Mouse (Mus musculus) limb, embryonic 14.5 days (tissue): ENCODE measurements at regions not wholly inside any gene's neighbourhood (a gene's known extent, or its start where the extent isn't known, plus 50 kb on each side); places are given as distances from the start of the nearest gene placed in this dataset.

Experiments
- ATAC-seq: fragments of 200-750 bp; cut with Nextera tagmentation; 2 replicates; pipeline ENCODE4 v1.8.0; 2017; ENCODE audit warnings: low read depth, moderate number of reproducible peaks, moderate TSS enrichment; ENCODE audit not compliant: low FRiP score
- DNase-seq: peaks from one replicate; pipeline ENCODE4 v3.0.0-alpha.2; 2015; ENCODE audit warnings: low spot score
- H3K27ac ChIP-seq: fragments of 300-500 bp; sonication (generic); replicated peaks from 2 replicates; pipeline ENCODE4 v1.5.1; 2014; ENCODE audit warnings: low read depth, mild to moderate bottlenecking, low read length, moderate library complexity, mixed read lengths
- H3K27me3 ChIP-seq: fragments of 300-500 bp; sonication (generic); 2 replicates; pipeline ENCODE4 v1.6.1; 2014; ENCODE audit warnings: low read length, mixed read lengths; ENCODE audit not compliant: control insufficient read depth, insufficient read depth
- H3K36me3 ChIP-seq: fragments of 300-500 bp; sonication (generic); 2 replicates; pipeline ENCODE4 v1.6.1; 2014; ENCODE audit warnings: mild to moderate bottlenecking, low read length, moderate library complexity, mixed read lengths; ENCODE audit not compliant: control insufficient read depth, insufficient read depth
- H3K4me1 ChIP-seq: fragments of 300-500 bp; sonication (generic); 2 replicates; pipeline ENCODE4 v1.6.1; 2014; ENCODE audit warnings: antibody characterized with exemption, low read length, mixed read lengths; ENCODE audit not compliant: control insufficient read depth, insufficient read depth
- H3K4me2 ChIP-seq: fragments of 300-500 bp; sonication (generic); replicated peaks from 2 replicates; pipeline ENCODE4 v1.6.1; 2014; ENCODE audit warnings: low read depth, mild to moderate bottlenecking, low read length, moderate library complexity; ENCODE audit not compliant: severe bottlenecking
- H3K4me3 ChIP-seq: fragments of 300-500 bp; sonication (generic); replicated peaks from 2 replicates; pipeline ENCODE4 v1.5.1; 2014; ENCODE audit warnings: low read length
- H3K9ac ChIP-seq: fragments of 300-500 bp; sonication (generic); 2 replicates; pipeline ENCODE4 v1.6.1; 2014; ENCODE audit warnings: mild to moderate bottlenecking, low read depth, low read length, moderate library complexity; ENCODE audit not compliant: severe bottlenecking
- H3K9me3 ChIP-seq: fragments of 300-500 bp; sonication (generic); 2 replicates; pipeline ENCODE4 v1.6.1; 2016; ENCODE audit warnings: low read length; ENCODE audit not compliant: control insufficient read depth
- POLR2A ChIP-seq: fragments of 200-500 bp; IDR thresholded peaks from 2 replicates; pipeline ENCODE4 v1.8.0; 2012; ENCODE audit warnings: inconsistent platforms, mild to moderate bottlenecking, moderate library complexity, borderline replicate concordance; ENCODE audit not compliant: insufficient read depth, insufficient read length; ENCODE audit errors: extremely low read depth
- WGBS: fragments of 180-500 bp; shearing (Covaris S2); extraction: QIAGEN DNeasy Blood & Tissue Kit; methylation state at CpG from one replicate; pipeline ENCODE4 v1.1.7; 2014; 5-methylcytosine and 5-hydroxymethylcytosine counted together

GRCm38 (mm10) chr8:36376579-36377350, 611.2 kb downstream of the Gm19410 start:
- 70% methylated on average over 5 of the region's 5 CpGs for WGBS
- TF ChIP-seq POLR2A, result no peak
- H3K4me1 ChIP-seq, result no peaks in the 10 kb centered on the region
- no peaks in the 10 kb centered on the region for H3K27me3 ChIP-seq
- no peak overlapping the region for H3K4me3 ChIP-seq
- no peak for DNase-seq
- H3K4me2 ChIP-seq, result no peak overlapping the region
- ATAC-seq, result no peak
- no peaks in the 10 kb centered on the region for H3K9me3 ChIP-seq
- no peaks in the 10 kb centered on the region for H3K36me3 ChIP-seq
- H3K9ac ChIP-seq, result no peak overlapping the region
- H3K27ac ChIP-seq, result no peak overlapping the region

- no peak for ATAC-seq
- no peak for DNase-seq
Measured at GRCm38 (mm10) chr8:36394487-36394886, 598.9 kb upstream of the AI429214 start.

GRCm38 (mm10) chr8:36396493-36396892, 596.9 kb upstream of the AI429214 start:
- no peaks in the 10 kb centered on the region for H3K9me3 ChIP-seq
- no peaks in the 10 kb centered on the region for H3K4me1 ChIP-seq
- ATAC-seq (no peak), DNase-seq (no peak)
- no peak overlapping the region for H3K27ac ChIP-seq
- no peak overlapping the region for H3K9ac ChIP-seq
- WGBS, result 84% methylated on average over 1 of the region's 1 CpGs
- no peak overlapping the region for H3K4me3 ChIP-seq
- H3K36me3 ChIP-seq, result no peaks in the 10 kb centered on the region
- H3K4me2 ChIP-seq, result no peak overlapping the region
- TF ChIP-seq POLR2A, result no peak
- no peaks in the 10 kb centered on the region for H3K27me3 ChIP-seq

More at GRCm38 (mm10) chr8:36394487-36394886, 598.9 kb upstream of the AI429214 start:
- H3K36me3 ChIP-seq, result no peaks in the 10 kb centered on the region
- no peaks in the 10 kb centered on the region for H3K4me1 ChIP-seq
- no peak for TF ChIP-seq POLR2A
- 72% methylated on average over 9 of the region's 9 CpGs for WGBS
- H3K9me3 ChIP-seq, result no peaks in the 10 kb centered on the region
- H3K4me3 ChIP-seq, result no peak overlapping the region
- H3K27ac ChIP-seq, result no peak overlapping the region
- H3K27me3 ChIP-seq, result no peaks in the 10 kb centered on the region
- H3K9ac ChIP-seq, result no peak overlapping the region
- no peak overlapping the region for H3K4me2 ChIP-seq

GRCm38 (mm10) chr8:36406706-36407105, 586.7 kb upstream of the AI429214 start:
- no peak for TF ChIP-seq POLR2A
- Histone ChIP-seq H3K4me2 (no peak overlapping the region), H3K27ac (no peak overlapping the region), H3K9me3 (no peaks in the 10 kb centered on the region), H3K36me3 (no peaks in the 10 kb centered on the region), H3K4me1 (no peaks in the 10 kb centered on the region), H3K9ac (no peak overlapping the region), H3K27me3 (no peaks in the 10 kb centered on the region), H3K4me3 (no peak overlapping the region)
- no peak for DNase-seq
- 70% methylated on average over 2 of the region's 2 CpGs for WGBS
- ATAC-seq, result no peak
